Mouse (Mus musculus) mouse embryonic stem cell (cell line): ENCODE data around the gene Robo1.

Experiments
- in situ Hi-C, 2 experiments: fragments of 300-500 bp; cut with MboI; formaldehyde crosslinking; loops; 1 replicate in 1 of 2; 3 replicates in 1 of 2; pipeline ENCODE4 v1.14.3; 2019 to 2020; ENCODE audit warnings: low sequenced_read_pairs in 2 of 2, low pct_unique_long_range_greater_than_20kb in 1 of 2, mixed read lengths in 1 of 2; ENCODE audit not compliant: unreplicated experiment in 1 of 2

The Robo1 gene

GRCm38 (mm10) chr16:72834266-72834665 is 526.2 kb downstream of the Robo1 start:
- in situ Hi-C loops, result no loop called here

GRCm38 (mm10) chr16:72839031-72839430 is 530.9 kb downstream of the Robo1 start:
- in situ Hi-C loops, result no loop called here

DNA sequence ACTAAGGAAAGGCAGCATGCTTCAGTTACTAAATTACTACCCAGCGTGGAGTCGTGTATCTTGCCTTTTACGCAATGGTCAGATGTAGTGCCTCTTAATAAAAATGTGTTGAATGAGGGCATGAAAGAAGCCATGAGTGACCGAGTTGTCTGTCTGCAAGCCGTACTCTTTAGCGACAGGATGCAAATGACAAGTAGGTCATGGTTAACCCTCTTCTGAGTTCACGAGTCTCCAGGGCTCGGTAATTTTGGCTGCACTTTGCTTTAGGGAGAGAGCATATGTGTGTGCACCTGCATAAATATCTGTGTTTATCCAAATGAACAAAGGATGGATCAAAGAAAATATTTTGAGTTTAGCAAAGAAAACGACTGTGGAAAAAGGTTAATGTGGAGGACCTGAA is 533.0 kb downstream of the Robo1 start:
- in situ Hi-C loops, result no loop called here

- in situ Hi-C loops, result no loop called here
These were observed 546.0 kb downstream of the Robo1 start for GRCm38 (mm10) chr16:72854101-72854500.

DNA sequence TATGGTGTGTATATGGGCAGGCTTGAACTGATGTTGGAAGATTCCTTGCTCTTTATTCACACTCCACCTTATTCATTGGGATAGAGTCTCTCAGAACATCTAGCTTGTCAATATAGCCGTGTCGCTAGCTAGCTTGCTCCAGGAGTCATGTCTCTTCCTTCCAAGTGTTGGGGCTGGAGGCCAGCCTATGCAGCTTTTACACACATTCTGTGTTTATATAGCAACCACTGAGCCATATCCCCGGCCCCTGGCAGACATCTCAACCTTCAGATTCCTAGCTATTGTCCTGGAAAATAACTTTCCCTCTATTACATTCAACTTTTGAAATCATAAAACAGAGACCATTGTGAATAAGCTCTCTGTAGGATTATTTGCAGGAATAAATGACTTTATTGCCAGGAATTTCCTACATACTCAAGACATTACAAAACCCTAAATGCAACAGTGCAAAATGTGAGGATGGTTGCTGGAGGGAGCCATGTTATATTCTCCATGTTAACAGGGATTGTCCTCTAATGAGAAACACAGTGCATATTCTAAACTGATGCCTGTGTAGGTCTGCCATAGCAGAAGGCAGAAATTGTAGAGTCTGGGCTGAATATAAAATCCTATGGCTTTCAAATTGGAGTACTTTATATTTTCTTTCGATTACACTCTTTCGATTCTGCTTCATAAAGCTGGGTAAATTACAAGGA is 546.9 kb downstream of the Robo1 start:
- in situ Hi-C loops, result no loop called here

DNA sequence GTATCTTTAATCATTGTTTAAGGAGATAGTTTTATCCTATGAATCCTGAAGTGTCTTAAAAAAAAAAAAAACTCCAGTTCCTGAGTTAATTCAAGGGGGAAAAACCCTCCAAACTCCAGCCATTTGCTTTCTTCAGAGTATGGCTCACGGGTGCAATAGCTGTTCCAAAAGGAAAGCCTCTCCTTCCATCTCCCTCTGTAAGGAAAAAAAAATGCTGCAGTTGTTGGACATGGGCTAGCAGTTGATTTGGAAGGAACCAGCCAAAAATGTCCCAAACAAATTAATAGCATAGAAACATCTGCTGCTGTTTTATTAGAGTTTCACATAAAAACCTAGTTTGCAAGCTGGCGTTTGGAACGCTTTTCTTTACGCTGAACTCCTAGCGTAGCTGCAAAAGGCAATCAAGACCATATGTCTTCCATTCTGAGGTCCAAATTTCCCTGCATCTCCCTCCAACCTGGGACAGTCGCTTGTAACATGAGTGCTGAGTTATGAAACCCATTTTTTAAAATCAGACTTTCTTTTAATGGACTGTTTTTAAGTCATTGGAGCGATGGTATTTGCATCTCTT is 553.7 kb downstream of the Robo1 start:
- in situ Hi-C loops, result no loop called here

- in situ Hi-C loops, result no loop called here
These were observed 557.9 kb downstream of the Robo1 start for GRCm38 (mm10) chr16:72866011-72866410.

- in situ Hi-C loops, result no loop called here
These were observed 567.0 kb downstream of the Robo1 start for GRCm38 (mm10) chr16:72874934-72875732.

DNA sequence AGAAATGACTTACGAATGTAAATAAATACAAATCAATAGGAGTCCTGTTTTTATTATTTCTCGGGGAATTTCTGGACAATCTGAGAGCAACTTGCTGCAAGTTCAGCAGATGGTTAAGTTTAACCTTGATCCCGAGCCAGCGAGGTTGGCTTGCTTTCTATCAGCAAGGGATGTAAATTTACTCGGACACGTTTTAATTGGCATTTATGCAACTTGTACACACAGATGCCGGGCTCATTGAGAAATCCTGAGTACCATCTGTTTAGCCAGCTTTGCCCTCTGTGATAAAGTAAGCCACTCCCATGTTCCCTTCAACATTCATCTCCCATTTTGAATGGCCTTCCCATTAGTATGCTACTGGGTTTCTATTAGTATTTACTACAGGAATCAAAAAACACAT is 580.0 kb downstream of the Robo1 start:
- in situ Hi-C loops, result no loop called here

- in situ Hi-C loops, result no loop called here
These were observed 581.3 kb downstream of the Robo1 start for GRCm38 (mm10) chr16:72889401-72889800.

GRCm38 (mm10) chr16:72897125-72897524 is 589.0 kb downstream of the Robo1 start:
- in situ Hi-C loops, result no loop called here

GRCm38 (mm10) chr16:72908895-72909294 is 600.8 kb downstream of the Robo1 start:
- in situ Hi-C loops, result no loop called here

DNA sequence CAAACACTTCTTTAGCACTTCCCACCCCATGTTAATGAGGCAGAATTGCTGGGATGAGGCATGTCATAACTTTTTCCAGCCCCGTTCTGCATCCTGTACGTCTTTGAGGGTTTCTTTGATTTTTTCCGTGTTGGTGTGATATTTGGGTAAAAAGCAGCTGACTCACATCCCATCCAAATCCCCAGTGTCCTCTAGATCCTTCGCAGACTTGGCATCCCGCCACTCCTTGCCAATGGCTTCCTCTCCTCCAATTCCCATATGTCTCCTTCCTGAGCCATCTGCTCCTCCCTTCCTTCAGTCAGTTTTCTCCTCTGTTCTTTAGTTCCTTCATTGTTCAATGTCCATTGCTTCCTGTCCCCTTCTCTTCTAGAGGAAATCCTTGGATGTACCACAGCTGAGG is 605.0 kb downstream of the Robo1 start:
- in situ Hi-C loops, result no loop called here

GRCm38 (mm10) chr16:72914068-72914630 is 606.0 kb downstream of the Robo1 start:
- in situ Hi-C loops, result no loop called here

DNA sequence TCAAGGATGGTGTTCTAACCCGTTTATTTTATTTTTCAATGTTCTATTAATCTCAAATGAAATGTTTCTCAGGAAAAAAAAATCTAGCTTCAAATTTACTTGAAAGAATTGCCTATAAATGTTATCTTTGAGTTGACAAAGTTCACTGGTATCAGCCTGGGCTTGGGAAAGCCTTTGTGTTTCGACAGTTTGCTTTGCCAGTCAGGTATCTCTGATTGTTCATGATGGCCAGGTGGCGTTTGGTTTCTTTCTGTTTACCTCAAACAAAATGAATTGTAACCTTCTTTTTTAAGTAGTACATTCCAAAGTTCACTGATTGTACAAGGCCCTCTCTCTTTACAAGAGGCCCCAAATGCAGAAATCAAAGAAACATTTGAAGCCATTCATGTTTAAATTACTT is 611.9 kb downstream of the Robo1 start:
- in situ Hi-C loops, result no loop called here

- in situ Hi-C loops, result no loop called here
These were observed 616.5 kb downstream of the Robo1 start for GRCm38 (mm10) chr16:72924423-72925224.

GRCm38 (mm10) chr16:72928525-72929122 is 620.5 kb downstream of the Robo1 start:
- in situ Hi-C loops, result no loop called here

- in situ Hi-C loops, result no loop called here
These were observed 622.8 kb downstream of the Robo1 start for GRCm38 (mm10) chr16:72930871-72931270.
